In genomic region chr19:12011560-12012556, GRCm38 (mm10) we compare ENCODE assay signal across 8 mouse cellular contexts. TPM values are rescaled to one million over a fixed set of nuclear protein-coding genes. Genes with fewer than 3 reads are reported as not detected.
DNase-seq lines count a peak whose midpoint lies in the region; ATAC-seq and TF ChIP-seq lines count a peak whose summit lies in the region.

No protein-coding gene starts in this region.

- H3K36me3 ChIP-seq in hindbrain, embryonic 13.5 days, result no peaks in the 10 kb centered on the region

- peak overlapping the region; percentile 63 for H3K4me3 ChIP-seq in hindbrain, embryonic 13.5 days

- in situ Hi-C loops in Patski (cut with MboI; ENCODE audit: low pct_unique_long_range_greater_than_20kb), result loop anchor here (5.0 to 10.0 kb wide), 4 partner anchors 195 to 783 kb away; partner anchors contain the start of genes Lpxn, Ms4a6d, Stx3 and Zfp91

- TF ChIP-seq CTCF in Patski (IDR thresholded peaks at IDR 0.05), result peak; percentile 83

- H3K27me3 ChIP-seq in Patski, result no peaks in the 10 kb centered on the region
- no peaks in the 10 kb centered on the region for H3K27me3 ChIP-seq in hindbrain, embryonic 13.5 days

- no peak for DNase-seq in Patski (ENCODE audit: low read depth, low spot score)
- DNase-seq in cerebellum, postnatal 14 days, result peak; percentile 91 to 94
- peak; percentile 78 to 89 for DNase-seq in frontal cortex, postnatal 14 days (ENCODE audit: low spot score in 2 of 2)
- peak; percentile 89 to 93 for DNase-seq in layer of hippocampus, postnatal 14 days (ENCODE audit: low spot score in 2 of 2)
- DNase-seq in lung, postnatal 10 days, result peak; percentile 94
- DNase-seq in ovary, postnatal 14 days (ENCODE audit: low spot score), result peak; percentile 81
- peak; percentile 81 to 88 for DNase-seq in thymus, postnatal 10 days (ENCODE audit: low spot score in 2 of 2)

- WGBS in hindbrain, embryonic 13.5 days, result under 1% methylated on average over 49 of the region's 49 CpGs

- H3K4me2 ChIP-seq in hindbrain, embryonic 13.5 days, result peak overlapping the region; percentile 68

- CTCF ChIA-PET in Patski (lab: Charles Lee), result interaction anchor here (0.9 to 1.2 kb wide), 6 partner anchors 9 to 234 kb away, joined by 3 to 4 read pairs (median 3); no protein-coding TSS in a partner anchor

- peak overlapping the region; percentile 35; the same call in 1 of the 2 replicates for H3K9ac ChIP-seq in hindbrain, embryonic 13.5 days

- POLR2A ChIA-PET in Patski (lab: Charles Lee), result interaction anchor here (0.8 kb wide), 1 partner anchor 198 kb away, joined by 3 read pairs; no protein-coding TSS in a partner anchor

- ATAC-seq in Patski, result peak; percentile 50
- peak; percentile 85 for ATAC-seq in hindbrain, embryonic 13.5 days (ENCODE audit: low FRiP score)

- no peaks in the 10 kb centered on the region for H3K9me3 ChIP-seq in hindbrain, embryonic 13.5 days

- H3K4me1 ChIP-seq in hindbrain, embryonic 13.5 days (replicated peaks), result peaks cover 13% of the 10 kb centered on the region

- H3K27ac ChIP-seq in hindbrain, embryonic 13.5 days, result peak overlapping the region; percentile 81

RNA-seq across cellular contexts. Expression of gene Olfr1423, which starts 29.3 kb away (rescaled TPM):
- polyA plus RNA-seq in Patski (2021), result not detected
- not detected in 2 replicates for polyA plus RNA-seq in hindbrain, embryonic 13.5 days (2015; fragmentation: Nextera tagmentation; extraction: Ambion mirVana)
- not detected for total RNA-seq in layer of hippocampus, postnatal 14 days (2021)

RNA-seq across cellular contexts. Expression of gene Osbp, which starts 46.1 kb away (rescaled TPM):
- polyA plus RNA-seq in Patski (2021), result 104 TPM
- 3.9 and 4.3 TPM in 2 replicates for polyA plus RNA-seq in hindbrain, embryonic 13.5 days (2015; fragmentation: Nextera tagmentation; extraction: Ambion mirVana)
- 10 to 100 TPM; 54.8 to 56.2 TPM for total RNA-seq in layer of hippocampus, postnatal 14 days (2021)

RNA-seq across cellular contexts. Expression of gene Olfr1424, which starts 50.6 kb away (rescaled TPM):
- polyA plus RNA-seq in Patski (2021), result not detected
- polyA plus RNA-seq in hindbrain, embryonic 13.5 days (2015; fragmentation: Nextera tagmentation; extraction: Ambion mirVana), result not detected in 2 replicates
- total RNA-seq in layer of hippocampus, postnatal 14 days (2021), result not detected

Comparison
In these comparisons a context has a peak if more than half of its experiments do, and no peak if none do; other contexts are left out.
1. RNA of gene Osbp, which starts 46.1 kb away (polyA plus RNA-seq): 104 TPM in Patski (single experiment); 3.9 to 4.3 TPM in hindbrain, embryonic 13.5 days; every median in the first group is over 10 times any median in the second.